Mouse (Mus musculus) intestine, embryonic 14.5 days (tissue): Measurements from ENCODE around the gene E130114P18Rik. TPM values are rescaled to one million over a fixed set of nuclear protein-coding genes. Genes with fewer than 3 reads are reported as not detected.

Experiments used
- ATAC-seq: fragments of 200-750 bp; cut with Nextera tagmentation; replicated peaks from 2 replicates; pipeline ENCODE4 v1.8.0; 2017; ENCODE audit warnings: low read depth, moderate number of reproducible peaks, moderate TSS enrichment, moderate library complexity; ENCODE audit not compliant: low FRiP score, low TSS enrichment
- DNase-seq: peaks from one replicate; pipeline ENCODE4 v3.0.0-alpha.2; 2018; ENCODE audit warnings: low spot score
- H3K27ac ChIP-seq: fragments of 300-500 bp; sonication (generic); 2 replicates; pipeline ENCODE4 v1.5.1; 2014; ENCODE audit warnings: low read depth, mild to moderate bottlenecking, control low read depth
- H3K27me3 ChIP-seq: fragments of 300-500 bp; sonication (generic); replicated peaks from 2 replicates; pipeline ENCODE4 v1.6.1; 2014; ENCODE audit warnings: low read length, control low read depth; ENCODE audit not compliant: control insufficient read depth, insufficient read depth
- H3K36me3 ChIP-seq: fragments of 300-500 bp; sonication (generic); 2 replicates; pipeline ENCODE4 v1.6.1; 2014; ENCODE audit warnings: low read length, control low read depth; ENCODE audit not compliant: control insufficient read depth, insufficient read depth
- H3K4me1 ChIP-seq: fragments of 300-500 bp; sonication (generic); replicated peaks from 2 replicates; pipeline ENCODE4 v1.6.1; 2014; ENCODE audit warnings: low read length, control low read depth, mixed read lengths; ENCODE audit not compliant: control insufficient read depth, insufficient read depth
- H3K4me2 ChIP-seq: fragments of 300-500 bp; sonication (generic); 2 replicates; pipeline ENCODE4 v1.6.1; 2014; ENCODE audit warnings: low read length
- H3K4me3 ChIP-seq: fragments of 300-500 bp; sonication (generic); 2 replicates; pipeline ENCODE4 v1.5.1; 2014; ENCODE audit warnings: low read depth, low read length, control low read depth, mixed read lengths
- H3K9ac ChIP-seq: fragments of 300-500 bp; sonication (generic); 2 replicates; pipeline ENCODE4 v1.6.1; 2014; ENCODE audit warnings: mild to moderate bottlenecking, low read length
- H3K9me3 ChIP-seq: fragments of 300-500 bp; sonication (generic); 2 replicates; pipeline ENCODE4 v1.6.1; 2016; ENCODE audit warnings: low read length, control low read depth; ENCODE audit not compliant: control insufficient read depth
- WGBS: fragments of 180-500 bp; shearing (Covaris S2); extraction: QIAGEN DNeasy Blood & Tissue Kit; methylation state at CpG from one replicate; pipeline ENCODE4 v1.1.7; 2014; 5-methylcytosine and 5-hydroxymethylcytosine counted together
- polyA plus RNA-seq: library from polyadenylated mRNA; unstranded; fragments of >200 nt; fragmentation: Nextera tagmentation; extraction: Ambion mirVana; gene quantifications from 2 replicates; pipeline ENCODE4 v1.2.1, GENCODE M21; 2014

The E130114P18Rik gene
- polyA plus RNA-seq, 1 experiment from 2014 or later, result 5.2 TPM

DNA sequence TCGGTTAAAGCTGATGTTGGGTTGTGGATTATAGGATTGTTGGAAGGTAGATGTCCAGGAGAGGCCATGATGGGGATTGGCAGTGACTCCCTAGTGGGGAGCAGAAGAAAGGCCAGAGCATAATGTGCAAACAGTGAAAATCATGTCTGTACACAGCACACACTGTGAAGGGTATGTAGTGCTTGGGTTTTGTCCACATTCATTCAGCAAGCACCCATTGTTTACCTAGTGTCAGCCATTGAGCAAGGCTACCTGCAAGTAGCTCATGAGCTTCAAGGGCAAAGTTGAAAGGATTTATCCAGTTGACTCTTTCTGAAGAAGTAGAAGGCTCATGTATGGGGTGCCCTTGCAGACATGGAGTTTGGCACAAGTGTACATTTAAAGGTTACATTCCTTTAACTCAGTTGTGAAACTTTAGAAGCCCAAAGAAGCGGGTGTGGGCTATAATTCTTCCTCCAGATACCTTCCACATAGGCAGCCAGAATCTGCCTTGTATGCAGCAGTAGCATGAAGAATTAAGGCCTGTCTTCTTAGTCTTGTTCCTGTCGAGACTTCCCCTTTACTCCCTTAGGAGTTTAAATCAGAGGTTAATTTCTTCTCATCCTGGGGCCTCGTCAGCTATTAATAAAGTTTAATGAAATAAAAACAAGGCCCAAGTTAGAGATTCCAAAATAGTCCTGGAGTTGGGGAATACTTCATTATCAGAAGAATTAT is 31.9 kb upstream of the E130114P18Rik start:
- no peaks in the 10 kb centered on the region for H3K27me3 ChIP-seq
- WGBS, result 73% methylated on average over 4 of the region's 4 CpGs
- no peak overlapping the region for H3K9ac ChIP-seq
- ATAC-seq (no peak), DNase-seq (no peak)
- peaks cover 8% of the 10 kb centered on the region; the same call in 1 of the 2 replicates for H3K4me1 ChIP-seq
- H3K9me3 ChIP-seq, result no peaks in the 10 kb centered on the region
- H3K27ac ChIP-seq, result no peak overlapping the region
- H3K4me2 ChIP-seq, result no peak overlapping the region
- no peak overlapping the region for H3K4me3 ChIP-seq
- H3K36me3 ChIP-seq, result 0 out of 2 replicates have a peak, but pooled peaks cover 5% of the 10 kb centered on the region

DNA sequence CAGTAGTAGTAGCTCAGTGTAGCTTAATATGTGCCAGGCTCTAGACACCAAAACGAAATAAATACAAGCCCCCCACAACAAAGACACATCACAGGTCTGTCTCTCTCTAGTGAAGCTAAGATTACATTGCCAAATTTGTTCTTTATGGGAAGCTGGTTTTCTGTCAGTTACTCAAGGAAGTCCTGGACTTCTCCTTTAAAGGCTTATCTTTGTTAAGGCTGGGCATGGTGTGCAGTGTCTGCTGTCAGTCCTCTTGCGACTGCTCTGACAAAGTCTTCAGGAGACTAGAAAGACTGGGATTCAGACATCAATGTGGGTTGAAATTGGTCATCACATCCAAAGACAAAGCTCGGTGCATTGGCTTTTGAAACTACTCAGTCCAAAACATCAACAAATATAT is 31.0 kb upstream of the E130114P18Rik start:
- Histone ChIP-seq H3K36me3 (0 out of 2 replicates have a peak, but pooled peaks cover 5% of the 10 kb centered on the region), H3K27me3 (no peaks in the 10 kb centered on the region), H3K27ac (no peak overlapping the region), H3K4me3 (no peak overlapping the region), H3K9ac (no peak overlapping the region), H3K4me1 (peaks cover 8% of the 10 kb centered on the region; the same call in 1 of the 2 replicates), H3K4me2 (no peak overlapping the region), H3K9me3 (no peaks in the 10 kb centered on the region)
- WGBS, result 82% methylated on average over 3 of the region's 3 CpGs
- DNase-seq (no peak), ATAC-seq (no peak)

DNA sequence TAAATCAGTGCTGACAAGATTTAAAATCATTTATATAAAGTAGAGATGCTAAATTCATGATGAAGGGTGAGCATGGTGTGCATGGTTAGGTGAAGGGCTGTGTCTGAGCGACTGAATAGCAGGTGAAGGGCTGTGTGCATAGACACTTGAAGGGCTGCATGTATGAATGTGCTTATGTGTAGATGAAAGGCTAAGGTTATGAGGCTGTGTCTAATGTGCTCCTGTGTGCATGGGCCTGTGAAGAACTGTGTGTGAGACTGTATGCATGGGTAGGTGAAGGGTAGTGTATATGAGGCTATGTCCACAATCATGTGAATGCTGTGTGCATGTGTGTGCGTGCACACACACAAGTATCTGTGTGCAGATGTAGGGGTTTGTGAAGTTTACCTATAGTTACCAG is 29.0 kb upstream of the E130114P18Rik start:
- H3K4me2 ChIP-seq, result no peak overlapping the region
- no peaks in the 10 kb centered on the region for H3K27me3 ChIP-seq
- ATAC-seq, result no peak
- peak; percentile 20 for DNase-seq
- WGBS, result 94% methylated on average over 2 of the region's 2 CpGs
- H3K27ac ChIP-seq, result no peak overlapping the region
- peaks cover 3% of the 10 kb centered on the region; the same call in 1 of the 2 replicates for H3K9me3 ChIP-seq
- no peak overlapping the region for H3K4me3 ChIP-seq
- no peak overlapping the region for H3K9ac ChIP-seq
- peaks cover 8% of the 10 kb centered on the region; the same call in 1 of the 2 replicates for H3K4me1 ChIP-seq
- H3K36me3 ChIP-seq, result peaks cover 9% of the 10 kb centered on the region; the same call in 1 of the 2 replicates

DNA sequence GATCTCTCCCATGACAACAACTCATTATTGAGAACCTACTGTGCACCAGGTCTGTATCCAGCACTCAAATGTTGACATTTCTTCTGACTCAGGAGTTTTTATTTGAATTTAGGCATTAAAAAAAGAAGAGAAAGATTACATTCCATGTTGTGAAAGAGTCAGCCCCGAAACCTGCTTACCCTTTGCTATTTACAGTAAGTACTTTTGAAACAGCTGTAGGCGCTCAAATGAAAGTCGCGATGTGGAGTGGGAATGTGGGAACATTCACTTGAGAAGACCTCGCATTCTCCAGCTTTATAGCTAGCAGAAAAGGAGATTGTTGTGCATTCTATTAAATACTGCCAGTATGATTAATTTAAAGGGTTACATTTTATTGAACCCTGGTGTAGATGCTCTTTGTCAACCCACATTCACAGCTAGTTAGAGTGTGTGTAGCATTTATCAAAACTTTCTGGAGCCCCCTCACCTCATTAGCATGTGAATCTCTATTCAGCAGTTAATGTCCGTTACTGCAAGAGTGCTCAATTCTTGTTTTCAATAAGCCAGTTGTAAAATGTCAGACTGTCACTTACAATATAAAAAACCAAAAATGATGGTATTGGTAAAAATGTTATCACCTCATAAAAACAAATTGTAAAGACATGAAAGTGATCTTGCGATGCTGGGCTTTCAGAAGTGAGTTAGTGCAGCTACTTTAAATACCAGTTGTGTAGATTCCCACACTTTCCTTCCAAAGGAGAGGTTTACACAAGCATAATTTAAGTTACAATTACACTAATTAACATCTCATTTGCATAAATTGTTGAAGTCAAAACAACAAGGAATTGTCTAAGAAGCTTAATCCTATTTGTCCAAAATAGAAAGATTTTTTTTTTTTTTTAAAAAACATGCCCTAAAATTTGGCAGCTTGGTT is 28.3 kb upstream of the E130114P18Rik start:
- ATAC-seq (no peak), DNase-seq (no peak)
- no peak overlapping the region for H3K4me3 ChIP-seq
- WGBS, result 48% methylated on average over 7 of the region's 7 CpGs
- H3K27me3 ChIP-seq, result no peaks in the 10 kb centered on the region
- no peak overlapping the region for H3K27ac ChIP-seq
- no peak overlapping the region for H3K4me2 ChIP-seq
- peaks cover 3% of the 10 kb centered on the region; the same call in 1 of the 2 replicates for H3K9me3 ChIP-seq
- H3K4me1 ChIP-seq, result peaks cover 8% of the 10 kb centered on the region; the same call in 1 of the 2 replicates
- H3K36me3 ChIP-seq, result peaks cover 9% of the 10 kb centered on the region; the same call in 1 of the 2 replicates
- H3K9ac ChIP-seq, result no peak overlapping the region

DNA sequence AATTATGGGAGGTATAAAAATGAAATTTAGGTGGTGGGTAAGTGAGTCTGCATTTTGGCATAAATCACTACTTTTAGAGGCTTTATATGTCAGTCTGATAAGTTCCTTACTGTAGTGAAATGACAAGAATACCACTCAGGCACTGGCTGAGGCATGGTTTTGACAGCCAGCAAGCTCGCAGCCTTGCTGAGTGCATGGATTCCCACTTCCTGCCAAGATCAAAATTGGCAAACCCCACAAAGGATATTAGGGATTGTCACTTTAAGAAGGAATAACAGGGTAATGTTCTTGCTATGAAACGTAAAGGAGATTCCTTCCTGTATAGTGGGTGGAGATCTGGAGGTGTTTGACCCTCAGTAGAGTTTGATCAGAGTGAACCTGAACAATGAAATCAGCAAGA is 27.4 kb upstream of the E130114P18Rik start:
- H3K36me3 ChIP-seq, result peaks cover 9% of the 10 kb centered on the region; the same call in 1 of the 2 replicates
- DNase-seq (no peak), ATAC-seq (no peak)
- peaks cover 8% of the 10 kb centered on the region; the same call in 1 of the 2 replicates for H3K4me1 ChIP-seq
- H3K4me3 ChIP-seq, result no peak overlapping the region
- 36% methylated on average over 2 of the region's 2 CpGs for WGBS
- H3K4me2 ChIP-seq, result no peak overlapping the region
- H3K27me3 ChIP-seq, result no peaks in the 10 kb centered on the region
- H3K9me3 ChIP-seq, result peaks cover 3% of the 10 kb centered on the region; the same call in 1 of the 2 replicates
- H3K9ac ChIP-seq, result no peak overlapping the region
- no peak overlapping the region for H3K27ac ChIP-seq

DNA sequence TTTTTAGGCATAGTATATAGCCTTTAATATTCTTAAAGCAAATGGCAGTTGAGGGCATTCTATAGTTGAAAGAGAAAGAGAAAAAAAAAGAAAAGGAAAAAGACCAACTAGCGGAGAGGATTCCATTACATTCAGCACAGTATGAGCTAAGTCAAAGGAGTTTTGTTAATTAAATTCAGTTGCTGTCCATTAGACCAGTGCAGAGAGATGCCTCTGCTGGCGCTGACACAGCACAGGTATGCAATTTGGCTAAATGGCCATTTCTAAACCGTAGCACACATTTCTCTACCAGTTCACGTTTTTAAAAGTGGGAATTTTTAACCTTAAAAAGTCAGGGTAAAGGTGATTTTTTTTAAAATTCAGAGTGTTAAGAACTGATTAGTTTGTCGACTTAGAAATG is 26.8 kb upstream of the E130114P18Rik start:
- H3K4me2 ChIP-seq, result no peak overlapping the region
- no peak overlapping the region for H3K27ac ChIP-seq

DNA sequence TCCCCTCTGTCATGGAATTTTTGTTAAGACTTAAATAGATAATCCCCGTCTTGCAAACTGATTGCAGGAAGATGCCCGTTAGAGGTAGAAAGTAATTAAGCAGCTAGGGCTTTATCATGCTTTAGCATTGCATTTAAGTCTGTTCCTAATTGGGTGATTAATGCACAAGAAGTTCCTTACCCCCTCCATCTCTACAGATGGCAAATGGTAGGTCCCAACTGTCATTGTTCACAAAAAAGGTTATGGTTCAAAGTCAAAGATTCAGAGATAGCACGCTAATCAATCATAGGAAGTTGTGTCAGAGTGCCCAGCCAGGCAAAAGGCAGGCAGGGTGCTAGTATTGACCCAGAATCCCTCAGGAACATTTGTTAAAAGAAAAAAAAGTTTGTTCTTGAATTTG is 25.9 kb upstream of the E130114P18Rik start:
- Histone ChIP-seq H3K9me3 (peaks cover 3% of the 10 kb centered on the region; the same call in 1 of the 2 replicates), H3K27me3 (no peaks in the 10 kb centered on the region), H3K4me3 (no peak overlapping the region), H3K4me1 (peaks cover 8% of the 10 kb centered on the region; the same call in 1 of the 2 replicates), H3K27ac (no peak overlapping the region), H3K4me2 (no peak overlapping the region), H3K9ac (no peak overlapping the region), H3K36me3 (peaks cover 9% of the 10 kb centered on the region; the same call in 1 of the 2 replicates)
- no peak for DNase-seq
- WGBS, result 84% methylated on average over 3 of the region's 3 CpGs
- ATAC-seq, result no peak

More for the DNA sequence above, 26.8 kb upstream of the E130114P18Rik start:
- no peaks in the 10 kb centered on the region for H3K27me3 ChIP-seq
- DNase-seq (peak; percentile 6), ATAC-seq (no peak)
- H3K9ac ChIP-seq, result no peak overlapping the region
- H3K4me1 ChIP-seq, result peaks cover 8% of the 10 kb centered on the region; the same call in 1 of the 2 replicates
- H3K36me3 ChIP-seq, result peaks cover 9% of the 10 kb centered on the region; the same call in 1 of the 2 replicates
- peaks cover 3% of the 10 kb centered on the region; the same call in 1 of the 2 replicates for H3K9me3 ChIP-seq
- no peak overlapping the region for H3K4me3 ChIP-seq
- WGBS, result 82% methylated on average over 5 of the region's 5 CpGs

DNA sequence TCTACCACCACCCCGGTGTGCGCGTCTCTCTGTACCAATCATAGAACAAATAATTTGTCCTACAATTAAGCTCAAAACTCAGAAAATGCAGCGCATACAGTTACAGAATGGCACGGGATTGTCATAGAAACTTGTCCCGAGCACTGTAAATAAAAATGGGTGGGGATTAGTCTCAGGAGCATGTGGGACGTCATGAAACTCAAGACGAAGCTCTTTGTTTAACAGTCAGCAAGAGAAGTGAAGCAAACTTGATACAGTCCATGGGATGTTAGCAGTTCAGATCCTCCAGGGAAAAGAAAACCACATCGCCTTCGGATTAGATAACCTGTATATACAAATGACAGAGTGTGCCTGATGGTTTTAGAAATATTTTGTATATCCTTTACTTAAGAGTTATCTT is 18.6 kb upstream of the E130114P18Rik start:
- Histone ChIP-seq H3K9ac (no peak overlapping the region), H3K4me2 (no peak overlapping the region), H3K27me3 (no peaks in the 10 kb centered on the region), H3K9me3 (no peaks in the 10 kb centered on the region), H3K27ac (no peak overlapping the region), H3K4me1 (no peaks in the 10 kb centered on the region), H3K36me3 (peaks cover 5% of the 10 kb centered on the region; the same call in 1 of the 2 replicates), H3K4me3 (no peak overlapping the region)
- WGBS, result 78% methylated on average over 10 of the region's 10 CpGs
- no peak for ATAC-seq
- DNase-seq, result peak; percentile 27
